Mouse (Mus musculus) lung, adult 2 months (tissue): ENCODE results near the gene Cdk2.

Experiments
- CTCF ChIP-seq: fragments of 200-500 bp; IDR thresholded peaks from 2 replicates; pipeline ENCODE4 v1.5.1; 2011; ENCODE audit warnings: mild to moderate bottlenecking, low read length, control low read depth; ENCODE audit not compliant: insufficient read depth
- POLR2A ChIP-seq: fragments of 200-500 bp; IDR thresholded peaks from 2 replicates; pipeline ENCODE4 v1.6.1; 2011; ENCODE audit warnings: low read depth, mild to moderate bottlenecking, control low read depth, low read length, borderline replicate concordance; ENCODE audit errors: extremely low read depth

DNA sequence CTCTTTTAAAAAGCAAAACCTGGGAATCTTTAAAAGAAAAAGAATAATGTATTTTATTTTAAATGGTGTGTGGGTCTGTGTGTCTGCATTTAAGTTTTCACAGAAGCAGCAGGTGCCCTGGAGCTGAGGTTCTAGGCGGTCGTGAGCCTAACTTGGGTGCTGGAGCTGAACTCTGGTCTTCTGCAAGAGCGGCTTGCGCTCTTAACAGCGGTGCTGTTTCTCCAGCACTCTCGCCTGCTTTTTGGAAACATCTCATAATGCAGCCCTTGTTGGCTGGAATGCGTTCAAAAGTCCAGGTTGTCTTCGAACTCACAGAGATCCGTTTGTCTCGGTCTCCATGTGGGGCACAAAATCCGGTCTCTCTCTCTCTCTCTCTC, 474 bp upstream of the Cdk2 start:
- TF ChIP-seq POLR2A: no peak
- no peak for TF ChIP-seq CTCF
